In genomic region chr12:31005010-31005409, GRCm38 (mm10) we compare ENCODE assay signal across 8 mouse cellular contexts.
DNase-seq lines count a peak whose midpoint lies in the region; ATAC-seq lines count a peak whose summit lies in the region.

No protein-coding gene starts in this region.

- 0 out of 2 replicates have a peak, but pooled peaks have one; percentile 53 for ATAC-seq in liver, embryonic 13.5 days (ENCODE audit: low read depth)

- no peaks in the 10 kb centered on the region for H3K27me3 ChIP-seq in liver, embryonic 13.5 days

- no peak overlapping the region for H3K4me3 ChIP-seq in liver, embryonic 13.5 days (replicated peaks)

- DNase-seq in CD4-positive, CD25-positive, alpha-beta regulatory T cell, adult 2 months (ENCODE audit: low read depth, low spot score), result peak; percentile 74
- DNase-seq in T-cell, adult 2 months (ENCODE audit: low spot score), result peak; percentile 7
- DNase-seq in cerebellum, postnatal 4 days (ENCODE audit: low spot score in 2 of 2), result peak; percentile 59 to 79
- peak; percentile 50 to 74 for DNase-seq in gastrocnemius, postnatal 4 days (ENCODE audit: low spot score in 2 of 2)
- DNase-seq in kidney, postnatal 14 days, result peak; percentile 81
- peak; percentile 53 for DNase-seq in liver, embryonic 13.5 days
- peak; percentile 69 for DNase-seq in retina, postnatal 7 days (ENCODE audit: low read depth, low spot score)
- DNase-seq in urinary bladder, postnatal 10 days (ENCODE audit: low spot score), result peak; percentile 32

- H3K36me3 ChIP-seq in liver, embryonic 13.5 days, result no peaks in the 10 kb centered on the region

- WGBS in liver, embryonic 13.5 days (ENCODE audit: insufficient replicate concordance), result 15% methylated on average over 3 of the region's 3 CpGs

- H3K9me3 ChIP-seq in liver, embryonic 13.5 days (replicated peaks), result no peaks in the 10 kb centered on the region

- H3K4me2 ChIP-seq in liver, embryonic 13.5 days, result no peak overlapping the region

- H3K9ac ChIP-seq in liver, embryonic 13.5 days, result no peak overlapping the region

- no peaks in the 10 kb centered on the region for H3K4me1 ChIP-seq in liver, embryonic 13.5 days (replicated peaks)

- no peak overlapping the region for H3K27ac ChIP-seq in liver, embryonic 13.5 days

Comparison
In these comparisons a context has a peak if more than half of its experiments do, and no peak if none do; other contexts are left out.
1. DNase-seq: peak in every context shown above with its lines; median percentile 81 in kidney, postnatal 14 days; 74 in CD4-positive, CD25-positive, alpha-beta regulatory T cell, adult 2 months; 69 in cerebellum, postnatal 4 days; 69 in retina, postnatal 7 days; 62 in gastrocnemius, postnatal 4 days; 53 in liver, embryonic 13.5 days; 32 in urinary bladder, postnatal 10 days; 7 in T-cell, adult 2 months.